ENCODE assay signal across 1 mouse cellular context in the genomic region with DNA sequence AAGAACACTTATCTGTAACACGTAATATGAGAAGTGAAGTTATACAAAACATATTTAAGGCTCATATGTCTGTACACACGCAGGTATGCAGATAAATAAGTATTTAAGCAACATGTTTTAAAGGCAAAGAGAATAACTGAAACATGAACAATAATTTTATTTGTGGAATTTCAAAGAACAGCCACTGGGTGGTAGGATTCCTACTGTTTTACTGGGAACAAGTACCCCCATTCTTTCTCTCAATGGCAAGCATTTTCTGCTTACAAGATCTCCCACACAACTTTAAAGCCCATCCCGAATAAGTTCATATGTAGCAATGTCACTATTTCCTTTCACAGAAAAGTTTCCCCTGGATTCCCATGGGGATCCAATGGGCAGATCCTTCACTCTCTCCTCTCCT.
A peak's percentile ranks its signal among the peaks of the same experiment; 100 is the strongest.
TF ChIP-seq lines count a peak whose summit lies in the region.

No protein-coding gene starts in this region.

TF ChIP-seq in MEL, 35 proteins besides CTCF, POLR2A, EP300 and RAD21:
- TF ChIP-seq SMC3 (IDR thresholded peaks at IDR 0.05; ENCODE audit: low read depth, low read length), result peak; percentile 37
- TF ChIP-seq HCFC1 (IDR thresholded peaks at IDR 0.05; ENCODE audit: low read depth, low read length), result no peak
- no peak for TF ChIP-seq TBP (IDR thresholded peaks at IDR 0.05; ENCODE audit: low read depth, low read length)
- no peak for TF ChIP-seq RCOR1 (IDR thresholded peaks at IDR 0.05; ENCODE audit: low read depth, low read length)
- TF ChIP-seq UBTF (IDR thresholded peaks at IDR 0.05; ENCODE audit: borderline replicate concordance, insufficient read depth, low read depth, low read length), result no peak
TF ChIP-seq in MEL: peak in this region for 1.
